Mouse (Mus musculus) spleen, postnatal 10 days (tissue): ENCODE data around the gene Lmf1.
A peak's percentile ranks its signal among the peaks of the same experiment; 100 is the strongest.

Experiments used
- DNase-seq, 2 experiments: peaks; one replicate each; pipeline ENCODE4 v3.0.0; 2021 to 2022; ENCODE audit warnings: low spot score in 2 of 2

The Lmf1 gene

DNA sequence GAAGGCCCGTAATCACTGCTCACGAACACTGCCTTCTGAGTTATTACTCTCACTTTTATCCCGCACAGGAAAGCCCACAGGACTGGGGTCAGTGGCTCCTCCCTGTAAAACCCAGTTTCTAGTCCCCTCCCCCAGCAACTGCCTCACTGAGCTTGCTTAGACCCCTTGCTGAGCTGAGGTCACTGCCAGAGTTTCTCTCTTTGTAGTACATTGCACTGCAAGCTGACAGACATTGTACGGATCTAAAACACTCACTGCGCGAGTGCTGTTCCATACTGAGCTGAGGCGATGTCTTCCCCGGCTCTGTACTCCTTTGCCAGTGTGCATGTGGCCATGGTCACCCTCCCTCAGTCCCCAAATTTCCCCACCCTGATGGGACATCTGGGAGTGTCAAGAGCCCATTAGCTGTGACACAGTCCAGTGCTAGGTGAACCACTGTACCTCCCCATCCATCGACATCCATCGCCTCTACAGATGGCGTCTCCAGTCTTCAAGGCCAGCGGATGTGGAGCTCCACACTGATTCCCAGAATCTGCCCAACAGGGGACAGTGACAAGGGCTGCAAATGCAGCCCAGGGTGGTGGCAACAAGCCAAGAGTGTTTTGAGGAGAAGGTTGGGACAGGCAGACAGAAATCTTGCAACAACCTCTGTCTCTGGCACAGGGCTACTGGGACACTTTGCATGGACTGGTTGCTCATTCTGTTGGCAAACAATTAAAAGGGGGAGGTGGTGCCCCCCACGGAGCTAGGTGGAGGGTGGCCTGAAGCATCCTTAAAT is 64.8 kb downstream of the Lmf1 start:
- DNase-seq: no peak

DNA sequence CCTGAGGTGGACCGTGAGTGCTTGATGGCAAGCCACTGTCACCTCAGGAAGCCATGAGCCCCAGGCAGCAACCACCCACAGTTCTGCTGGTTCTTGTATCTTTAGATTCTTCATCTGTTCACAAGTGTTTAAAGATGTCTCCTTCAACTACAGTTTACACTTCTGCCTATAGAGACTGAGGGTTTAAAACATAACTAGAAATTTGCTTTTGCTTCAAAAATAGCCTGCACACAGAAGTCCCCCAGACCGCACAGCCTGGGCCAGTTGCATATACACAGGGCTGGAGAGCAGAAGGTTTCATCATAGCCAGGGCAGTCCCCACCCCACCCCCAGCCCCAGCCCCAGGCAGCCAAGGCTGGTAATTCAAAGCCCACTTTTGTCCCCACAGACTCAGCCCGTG is 65.9 kb downstream of the Lmf1 start:
- no peak for DNase-seq

DNA sequence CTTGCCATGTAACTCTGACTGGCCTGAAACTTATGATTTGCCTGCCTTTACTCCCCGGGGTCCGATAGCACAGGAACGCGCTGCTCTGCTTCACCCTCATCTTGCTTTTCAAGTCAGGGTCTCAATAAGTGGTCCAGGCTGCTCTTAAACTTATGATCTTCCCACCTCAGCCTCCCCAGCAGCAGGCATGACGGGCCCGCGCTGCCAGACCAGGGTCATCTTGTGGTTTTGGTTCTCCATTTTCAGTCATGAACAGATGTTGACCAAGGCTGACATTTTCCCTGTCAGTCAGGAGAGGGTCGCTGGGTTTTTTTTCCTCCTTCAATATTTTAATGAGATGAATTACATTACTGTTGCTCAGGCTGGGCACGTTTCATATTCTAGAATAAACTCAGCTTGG is 66.8 kb downstream of the Lmf1 start:
- no peak for DNase-seq

DNA sequence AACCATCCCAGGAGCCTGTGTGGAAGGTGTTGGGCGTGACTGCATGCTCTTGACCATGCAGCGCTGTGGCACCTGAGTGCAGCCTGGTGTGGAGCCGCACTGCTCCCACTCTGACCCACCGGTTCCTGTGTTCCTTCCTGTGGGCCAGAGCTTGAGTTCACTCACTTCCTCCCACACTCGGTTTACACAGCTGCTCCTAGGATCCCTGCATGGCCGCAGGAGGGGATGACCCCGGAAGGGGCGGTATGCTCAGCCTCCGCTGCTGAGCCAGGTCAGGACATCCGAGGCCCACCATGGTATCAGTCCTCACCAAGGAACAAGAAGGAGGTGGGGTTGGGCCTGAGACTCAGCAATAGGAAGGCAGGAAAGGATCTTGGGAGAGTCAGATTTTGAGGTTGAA is 69.0 kb downstream of the Lmf1 start:
- DNase-seq: no peak

DNA sequence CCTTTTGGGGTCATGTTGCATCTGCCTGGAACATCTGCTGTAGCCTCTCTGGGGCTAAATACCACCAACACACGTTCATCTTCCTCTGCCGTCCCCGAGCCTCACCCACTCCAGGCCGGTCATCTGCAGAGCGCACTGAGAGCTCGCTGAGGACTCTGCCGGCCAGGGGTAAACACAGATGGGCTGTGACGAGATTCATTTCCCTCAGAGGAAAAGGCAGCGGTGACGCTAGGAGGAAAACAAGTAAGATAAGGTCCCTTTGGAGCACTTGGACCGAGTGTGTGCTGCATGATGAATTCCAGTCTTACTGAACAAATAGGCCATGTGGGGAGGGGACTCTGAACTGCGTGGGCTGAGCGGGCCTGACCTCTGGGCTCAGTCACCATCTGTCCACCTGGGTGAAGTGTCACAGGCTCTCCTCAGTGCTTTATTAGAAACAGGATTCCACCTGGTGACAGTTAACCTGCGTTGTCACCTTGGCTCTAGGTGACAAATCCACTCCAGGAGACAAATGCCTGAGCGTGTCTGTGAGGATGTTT is 69.9 kb downstream of the Lmf1 start:
- no peak for DNase-seq

DNA sequence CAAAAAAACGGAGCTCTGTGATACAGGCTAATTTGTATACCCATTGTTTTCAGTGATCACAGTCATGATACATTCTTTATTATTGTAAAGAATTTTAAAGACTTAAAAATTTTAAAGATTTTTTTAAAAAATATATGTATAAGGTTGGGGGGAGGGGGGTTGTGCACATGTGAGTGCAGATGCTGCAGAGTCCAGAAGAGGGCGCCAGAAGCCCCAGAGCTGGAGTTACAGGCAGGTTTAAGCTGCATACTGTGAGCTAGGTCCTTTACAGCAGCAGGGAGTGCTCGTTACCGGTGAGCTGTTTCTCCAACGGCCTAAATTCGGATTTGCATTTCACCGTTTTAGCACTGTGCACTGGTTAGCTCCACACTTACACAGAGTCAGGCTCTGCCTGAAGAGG is 71.8 kb downstream of the Lmf1 start:
- DNase-seq: no peak

DNA sequence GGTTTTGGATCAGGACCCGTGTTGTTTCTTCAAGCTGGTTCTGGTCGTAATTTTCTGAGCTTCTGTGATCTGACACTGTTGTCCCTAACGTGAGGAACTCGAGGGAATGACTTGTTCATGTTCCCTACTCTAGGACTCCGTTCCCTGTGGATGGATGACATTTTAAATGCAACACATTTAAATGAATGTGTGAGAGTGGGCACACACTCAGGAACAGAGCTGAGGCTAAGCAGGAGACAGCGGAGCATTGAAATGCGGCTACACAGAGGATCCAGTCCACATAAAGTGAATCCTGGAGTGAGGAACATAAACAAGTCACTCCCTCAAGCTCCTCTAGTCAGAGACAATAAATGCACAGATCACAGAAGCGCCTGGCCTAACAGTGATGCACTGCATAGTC is 73.4 kb downstream of the Lmf1 start:
- no peak for DNase-seq

DNA sequence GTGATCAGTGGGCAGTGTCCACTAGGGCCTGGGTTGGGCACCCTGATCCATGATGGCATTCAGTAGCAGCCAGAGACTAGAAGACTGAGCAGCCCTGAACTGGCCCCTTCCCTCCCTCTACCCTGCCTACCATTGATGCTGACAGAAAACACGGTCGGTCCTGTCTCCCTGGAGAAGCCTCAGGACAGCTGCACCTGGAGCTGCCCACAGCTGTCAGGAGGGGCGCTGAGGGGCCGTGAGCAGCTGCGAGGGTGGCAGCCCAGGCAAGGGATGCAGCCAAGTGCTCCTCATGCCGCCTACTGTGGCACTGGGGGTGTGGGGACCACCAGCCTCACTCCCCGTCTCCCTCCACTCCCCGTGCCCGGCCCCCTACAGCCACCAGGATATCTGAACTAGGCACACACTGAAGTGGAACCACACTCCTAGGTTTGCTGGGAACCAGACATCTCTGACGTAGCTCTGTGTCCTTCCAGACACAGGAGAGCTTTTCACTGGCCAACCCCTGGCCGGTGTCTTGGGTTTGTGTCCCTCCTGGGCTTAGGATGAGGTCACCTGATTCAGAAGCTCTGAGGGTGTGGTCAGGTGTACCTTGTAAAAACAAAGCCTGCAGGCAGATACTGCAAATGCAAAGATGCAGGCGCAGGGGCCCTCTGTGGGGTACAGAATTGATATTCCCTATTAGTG is 77.4 kb downstream of the Lmf1 start:
- no peak for DNase-seq

DNA sequence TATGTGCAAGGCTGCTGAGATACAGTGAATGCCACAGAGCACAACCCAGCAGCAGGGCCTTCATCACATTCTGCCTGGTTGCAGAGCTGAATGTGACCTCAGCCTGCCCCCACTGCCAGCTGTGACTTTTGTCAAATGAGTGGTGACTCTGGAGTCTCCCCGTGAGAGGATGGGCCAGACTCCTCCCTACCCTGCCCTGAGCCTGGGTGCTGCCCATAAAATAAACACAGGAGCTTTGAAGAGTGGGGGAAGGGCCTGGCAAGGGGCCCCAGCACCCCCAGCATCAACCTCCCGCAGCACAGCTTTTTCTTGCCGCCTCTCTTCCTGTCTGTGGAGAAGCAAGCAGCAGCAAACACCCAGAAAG is 77.9 kb downstream of the Lmf1 start:
- DNase-seq: no peak

DNA sequence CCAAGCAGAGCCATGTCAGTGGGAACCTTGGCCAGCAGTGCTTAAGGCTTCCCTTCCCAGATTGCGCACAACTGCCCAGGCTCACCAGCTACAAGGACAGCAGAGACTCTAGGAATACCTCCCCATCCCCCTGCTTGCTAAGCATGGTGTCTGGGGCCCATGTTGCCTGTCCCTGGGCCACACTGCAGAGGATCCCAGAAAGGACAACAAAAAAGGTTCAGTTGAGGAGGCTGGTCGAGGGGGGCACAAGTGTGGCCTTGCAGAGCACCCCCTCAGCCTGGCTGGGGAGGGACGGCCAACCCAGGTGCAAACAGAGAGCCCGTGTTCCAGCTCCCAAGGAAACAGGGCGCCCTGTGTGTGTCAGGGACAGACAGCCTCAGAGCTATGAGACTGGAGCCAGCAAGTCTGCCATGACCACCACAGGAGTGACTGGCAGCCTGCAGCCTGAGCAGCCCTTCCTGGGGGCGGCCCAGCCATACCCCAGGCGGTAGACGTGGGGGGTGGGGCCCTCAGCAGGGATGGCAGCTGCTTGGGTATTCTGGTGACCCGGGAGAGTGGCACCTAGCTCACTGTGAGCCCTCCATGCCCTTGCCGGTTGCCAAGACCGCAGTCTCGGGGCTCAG is 84.4 kb downstream of the Lmf1 start:
- no peak for DNase-seq

DNA sequence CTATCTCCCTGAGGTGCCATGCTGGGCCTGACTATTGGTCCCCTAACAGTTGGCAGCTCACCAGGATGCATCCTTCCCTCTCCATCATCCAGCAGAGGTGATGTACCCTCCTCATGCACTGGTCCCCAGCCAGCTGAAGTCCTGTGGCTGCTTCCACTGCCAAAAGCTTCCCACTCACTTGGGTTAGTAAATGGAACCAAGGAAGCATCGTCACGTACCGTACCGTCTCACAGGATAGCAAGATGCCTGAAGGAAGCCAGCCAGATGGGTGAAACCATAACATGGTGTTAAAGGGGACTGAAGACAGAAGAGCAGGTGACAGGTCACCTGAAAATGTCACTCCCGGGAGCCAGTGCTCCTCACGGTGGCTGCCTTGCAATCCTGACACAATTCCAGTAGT is 86.6 kb downstream of the Lmf1 start:
- no peak for DNase-seq

DNA sequence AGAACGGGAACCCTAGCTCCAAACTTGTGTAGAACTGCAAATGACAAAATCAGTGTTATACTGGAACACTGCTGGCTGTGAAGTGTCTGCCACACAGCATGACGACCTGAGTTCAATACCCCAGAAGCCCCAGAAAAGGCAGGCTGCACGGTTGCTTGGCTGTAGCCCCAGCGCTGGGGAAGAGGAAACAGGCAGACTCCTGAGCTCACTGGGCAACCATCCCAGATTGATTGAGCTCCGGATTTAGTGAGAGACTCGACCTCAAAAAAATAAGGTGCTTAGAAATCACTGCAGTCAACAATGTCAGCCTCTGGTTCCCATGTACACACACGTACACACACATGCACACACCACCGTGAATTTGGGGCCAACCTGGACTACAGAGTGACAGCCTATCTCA is 87.0 kb downstream of the Lmf1 start:
- DNase-seq: no peak

DNA sequence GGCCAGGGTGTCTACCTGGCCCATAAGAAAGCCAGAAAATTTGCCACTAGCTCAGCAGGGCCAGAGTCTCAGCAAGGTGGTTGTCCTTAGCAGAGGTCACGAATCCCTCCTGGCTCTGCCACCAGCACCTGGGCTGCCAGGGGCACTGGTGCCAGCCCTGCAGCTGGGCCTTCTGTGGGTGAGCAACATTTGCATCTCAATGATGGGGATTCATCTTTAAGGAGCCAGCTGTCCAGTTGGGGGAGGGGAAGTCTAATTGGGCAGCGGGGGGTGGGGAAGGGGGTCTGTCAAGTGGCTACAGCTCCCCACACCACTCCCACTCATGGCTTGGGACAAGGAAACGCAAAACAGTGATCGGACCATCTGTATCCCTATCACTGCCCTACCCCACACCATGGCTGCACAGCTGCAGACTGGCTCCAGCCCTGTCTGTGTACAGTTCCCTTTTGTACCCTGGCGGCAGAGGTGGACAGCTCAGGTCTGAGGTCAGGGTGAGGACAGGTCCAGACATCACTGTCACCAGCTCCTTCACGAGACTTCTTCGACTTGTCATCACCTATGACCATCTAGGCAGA is 89.7 kb downstream of the Lmf1 start:
- DNase-seq: no peak

DNA sequence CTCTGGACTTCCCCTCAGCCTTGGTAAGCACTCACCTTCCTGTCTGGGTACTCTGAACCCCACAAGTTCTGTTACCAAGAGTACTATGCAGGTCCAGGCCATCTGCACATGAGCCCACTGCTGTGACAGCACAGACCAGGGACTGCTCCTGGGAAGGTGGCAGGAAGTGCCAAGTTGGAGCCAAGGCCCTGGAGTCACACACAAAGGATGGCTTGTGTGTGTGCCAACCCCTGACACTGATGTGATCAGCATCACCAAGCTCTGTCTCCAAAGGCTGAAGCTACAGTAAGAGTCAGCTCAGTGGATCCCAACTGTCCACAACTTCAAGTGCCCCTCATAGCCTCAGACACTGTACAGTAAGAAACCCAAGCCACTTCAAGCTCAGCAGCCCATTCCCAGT is 94.1 kb downstream of the Lmf1 start:
- no peak for DNase-seq

DNA sequence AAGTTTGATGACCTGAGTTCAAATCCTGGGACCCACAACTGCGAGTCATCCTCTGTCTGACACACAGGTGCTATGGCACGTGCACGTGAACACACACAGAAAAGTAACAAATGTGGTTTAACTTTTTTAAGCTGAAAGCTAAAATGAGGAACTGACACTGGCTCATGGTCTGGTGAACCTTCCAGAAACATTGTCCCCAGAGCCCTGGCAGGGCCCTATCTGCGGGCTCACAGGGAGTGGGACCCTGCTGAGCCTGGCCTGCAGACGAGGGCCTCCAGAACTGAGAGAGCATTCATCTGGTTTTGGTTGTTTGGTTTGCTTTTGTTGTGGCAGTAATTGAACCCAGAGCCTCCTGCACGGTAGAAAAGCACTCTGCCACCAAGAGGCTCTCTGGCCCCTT is 99.1 kb downstream of the Lmf1 start:
- peak in 1 of 2 experiments; percentile 23 for DNase-seq

DNA sequence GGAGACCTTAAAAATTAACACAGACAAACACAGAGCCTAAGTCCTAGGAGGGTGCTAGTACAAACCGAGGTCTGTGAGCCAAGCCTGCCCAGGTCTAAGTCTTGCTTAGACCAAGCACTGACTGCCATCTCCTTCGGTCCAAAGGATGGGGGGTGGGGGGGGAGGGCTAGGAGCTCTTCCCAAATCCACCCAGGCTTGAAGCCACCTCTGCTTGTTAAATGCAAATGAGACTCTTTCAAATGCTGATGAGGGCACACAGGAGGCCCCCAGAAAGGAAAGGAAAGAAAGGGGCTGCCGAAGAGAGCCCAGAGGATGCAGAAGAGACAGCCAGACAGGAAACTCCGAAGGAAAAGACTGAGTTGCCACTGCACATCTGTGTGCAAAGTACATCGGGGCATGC is 100.9 kb downstream of the Lmf1 start:
- no peak for DNase-seq

DNA sequence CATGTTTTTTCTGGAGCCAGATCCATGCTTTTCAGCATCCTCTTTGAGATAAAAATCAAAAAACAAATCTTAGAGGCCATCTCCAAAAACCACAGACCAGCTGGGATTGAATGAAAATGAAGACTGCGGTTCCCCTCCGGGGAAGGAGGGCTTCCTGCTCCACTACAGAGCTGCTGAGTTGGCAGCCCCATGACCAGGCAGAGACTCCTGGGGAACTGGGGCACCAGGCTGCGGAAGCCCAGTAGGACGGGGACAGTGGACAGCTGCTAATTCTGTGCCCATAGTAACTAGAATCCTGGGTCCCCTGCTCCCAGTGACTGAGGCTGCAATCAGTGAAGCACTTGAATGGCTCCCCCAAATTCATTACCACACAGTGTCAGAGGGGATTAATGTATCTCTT is 102.8 kb downstream of the Lmf1 start:
- DNase-seq: no peak

DNA sequence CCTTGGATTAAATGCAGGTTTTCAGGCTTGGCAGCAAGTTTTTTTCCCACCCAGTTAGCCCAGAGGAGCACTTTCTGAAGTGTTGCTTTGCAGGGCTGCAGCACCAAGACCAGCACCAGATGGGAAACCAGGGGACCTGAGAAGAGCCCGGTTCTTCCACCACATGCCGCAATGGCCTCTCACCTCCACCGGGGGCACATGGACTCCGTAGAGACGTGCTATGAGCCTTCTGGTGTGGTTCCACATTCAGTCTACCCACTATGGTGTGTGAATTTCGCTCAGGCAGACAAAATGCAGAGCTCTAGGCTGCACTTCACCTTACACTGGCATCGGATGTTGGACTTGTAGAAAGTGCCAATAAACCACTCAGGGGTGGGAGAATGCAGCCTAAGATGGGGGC is 107.4 kb downstream of the Lmf1 start:
- DNase-seq: peak in 1 of 2 experiments; percentile 44

DNA sequence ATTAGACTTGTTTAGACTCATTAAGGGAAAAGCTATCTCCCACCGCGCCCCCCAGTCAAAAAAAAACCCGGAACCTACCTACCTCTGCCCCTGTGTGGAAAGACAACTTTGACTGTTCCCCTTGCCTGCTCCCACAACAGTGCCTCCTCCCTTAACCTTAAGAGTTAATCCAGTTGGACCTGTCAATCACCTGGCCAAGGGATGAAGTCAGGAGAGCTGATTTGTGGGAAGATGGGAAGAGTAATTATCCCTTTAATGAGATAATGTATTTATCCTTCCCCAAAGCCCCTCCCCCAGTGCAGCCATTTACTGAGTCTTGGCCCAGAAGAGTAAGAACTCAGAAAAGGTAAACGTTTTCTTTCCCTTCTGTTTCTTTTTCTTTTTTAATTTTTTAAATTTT is 110.0 kb downstream of the Lmf1 start:
- no peak for DNase-seq

DNA sequence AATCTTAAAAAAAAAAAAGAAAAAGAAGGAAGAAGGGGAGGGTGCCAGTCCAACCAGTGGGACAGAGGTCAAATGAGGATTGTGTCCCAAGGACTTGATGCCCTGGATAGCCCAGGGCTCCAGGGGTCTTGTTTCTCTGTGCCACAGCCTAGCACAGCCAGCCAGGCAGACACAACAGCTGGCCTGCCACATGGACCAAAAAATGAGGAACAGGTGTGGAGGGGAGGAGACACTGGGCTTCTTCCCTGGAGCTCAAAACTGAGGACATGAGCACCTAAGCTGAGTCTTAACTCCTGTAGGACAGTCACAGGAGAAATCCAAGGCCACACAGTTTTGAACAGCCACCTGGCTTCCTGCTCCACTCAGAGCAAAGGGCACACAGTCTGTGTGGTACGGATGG is 117.4 kb downstream of the Lmf1 start:
- no peak for DNase-seq

DNA sequence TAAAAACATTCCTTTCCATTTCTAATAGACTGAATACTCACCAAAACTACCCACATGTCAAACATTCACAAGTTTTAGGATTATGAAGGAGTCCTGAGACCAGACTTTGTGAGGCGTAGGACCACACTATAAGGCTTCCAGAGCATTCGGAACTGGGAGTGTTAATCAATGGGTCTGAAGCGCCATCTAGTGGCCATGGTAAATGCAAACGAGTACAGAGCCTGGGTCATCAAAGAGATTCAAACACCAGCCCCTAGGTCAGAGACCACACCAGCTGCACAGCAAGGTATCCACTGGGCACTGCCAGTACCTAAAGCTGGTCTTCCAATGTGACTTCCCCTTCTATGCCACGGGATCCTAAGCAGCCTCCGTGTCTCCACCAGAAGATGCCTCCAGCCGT is 119.6 kb downstream of the Lmf1 start:
- peak; percentile 49 to 80 for DNase-seq

DNA sequence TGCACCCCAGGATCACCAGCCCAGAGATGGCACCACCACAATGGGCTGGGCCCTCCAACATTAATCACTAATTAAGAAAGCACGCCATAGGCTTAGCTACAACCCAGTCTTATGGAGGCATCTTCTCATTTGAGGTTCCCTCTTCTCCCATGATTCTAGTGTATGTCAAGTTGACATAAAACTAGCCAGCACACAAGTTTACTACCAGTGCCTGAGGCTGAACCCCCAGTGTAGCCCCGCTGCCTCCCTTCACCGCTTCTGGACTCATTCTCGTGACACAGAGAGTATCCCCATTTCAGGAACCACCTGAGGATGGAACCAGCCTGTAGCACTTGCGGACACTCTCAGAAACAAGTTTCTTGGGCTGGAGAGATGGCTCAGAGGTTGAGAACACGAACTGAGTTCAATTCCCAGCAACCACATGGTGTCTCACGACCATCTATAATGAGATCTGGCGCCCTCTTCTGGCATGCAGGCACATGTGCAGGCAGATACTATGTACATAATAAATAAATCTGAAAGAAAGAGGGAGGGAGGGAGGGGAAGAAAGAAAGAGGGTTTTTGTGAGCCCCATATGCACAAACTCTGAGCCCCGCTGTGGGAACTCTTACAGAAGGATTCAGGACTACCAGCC is 122.1 kb downstream of the Lmf1 start:
- peak in 1 of 2 experiments; percentile 39 for DNase-seq
